Mouse (Mus musculus) 3T3-L1 (cell line): ENCODE measurements around the gene Clec4g.
"Not testable (repeated sequence)": the region's sequence is repeated elsewhere in the genome, so short reads cannot be mapped to it uniquely, and the experiment has no call there.

Source experiments
- DNase-seq: peaks from one replicate; pipeline ENCODE4 v3.0.0-alpha.2; 2015; ENCODE audit warnings: low read depth, low spot score

Gene Clec4g

DNA sequence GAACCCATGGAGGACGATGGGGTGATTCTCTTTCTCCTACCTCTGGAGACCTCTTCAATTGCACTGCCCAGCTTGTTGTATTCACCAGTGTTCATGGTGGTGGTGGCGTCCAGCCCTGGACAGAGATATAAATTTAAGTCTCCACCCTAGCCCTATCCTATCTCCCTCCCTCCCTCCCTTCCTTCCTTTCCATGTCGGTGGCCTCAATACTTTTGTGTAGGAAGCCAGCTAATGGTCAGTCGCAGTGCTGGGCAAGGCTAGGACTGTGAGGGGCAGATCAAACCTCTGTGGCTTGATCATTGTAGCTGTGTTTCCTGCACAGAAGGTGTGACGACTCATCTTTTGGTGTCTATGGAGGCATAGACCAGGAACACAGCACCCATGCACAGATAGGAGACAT lies at the start of gene Clec4g:
TSS of gene Clec4g (minus strand) at position 101 of the 400 bp plus-strand sequence.
- no peak for DNase-seq

DNA sequence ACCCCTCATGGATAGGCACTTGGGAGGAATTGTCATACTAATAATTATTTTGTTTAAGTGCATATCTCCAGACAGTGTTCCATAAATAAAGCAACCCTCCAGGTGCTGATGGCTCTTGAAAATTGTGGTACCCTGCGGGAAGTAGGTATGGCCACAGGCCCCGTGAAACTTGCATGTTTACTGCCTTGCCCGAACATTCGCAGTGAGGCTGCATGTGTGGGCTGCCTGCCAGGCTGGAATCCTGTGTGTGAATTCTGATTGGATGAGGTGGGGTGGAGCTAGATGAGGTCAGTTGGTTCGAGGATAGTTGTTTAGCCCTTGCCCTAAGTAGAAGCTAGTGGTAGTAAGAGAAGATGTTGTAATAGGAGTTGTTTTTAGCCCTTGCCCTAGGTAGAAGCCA lies 48.2 kb upstream of the Clec4g start:
- DNase-seq, result not testable (repeated sequence)

DNA sequence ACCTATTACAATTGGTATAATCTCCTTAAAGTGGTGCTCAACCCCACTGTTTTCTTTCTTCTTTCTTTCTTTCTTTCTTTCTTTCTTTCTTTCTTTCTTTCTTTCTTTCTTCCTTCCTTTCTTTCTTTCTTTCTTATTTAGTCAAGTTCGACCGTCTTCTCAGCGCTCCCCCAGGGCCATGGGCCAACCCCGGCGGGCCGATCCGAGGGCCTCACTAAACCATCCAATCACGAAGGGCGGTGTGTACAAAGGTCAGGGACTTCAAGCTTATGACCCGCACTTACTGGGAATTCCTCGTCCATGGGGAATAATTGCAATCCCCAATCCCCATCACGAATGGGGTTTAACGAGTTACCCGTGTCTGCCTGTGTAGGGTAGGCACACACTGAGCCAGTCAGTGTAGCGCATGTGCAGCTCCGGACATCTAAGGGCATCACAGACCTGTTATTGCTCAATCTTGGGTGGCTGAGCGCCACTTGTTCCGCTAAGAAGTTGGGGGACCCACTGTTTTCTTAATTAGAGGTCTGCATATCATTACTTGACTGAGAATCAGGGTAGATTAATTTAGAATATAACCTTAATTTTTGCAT lies 33.9 kb upstream of the Clec4g start:
- DNase-seq, result peak; percentile 99

- DNase-seq, result no peak
Observed at GRCm38 (mm10) chr8:3748761-3749160, 28.3 kb upstream of the Clec4g start, which contains the start of gene Cd209a. Gene Cd209a, minus strand, starts transcription at chr8:3748984.

DNA sequence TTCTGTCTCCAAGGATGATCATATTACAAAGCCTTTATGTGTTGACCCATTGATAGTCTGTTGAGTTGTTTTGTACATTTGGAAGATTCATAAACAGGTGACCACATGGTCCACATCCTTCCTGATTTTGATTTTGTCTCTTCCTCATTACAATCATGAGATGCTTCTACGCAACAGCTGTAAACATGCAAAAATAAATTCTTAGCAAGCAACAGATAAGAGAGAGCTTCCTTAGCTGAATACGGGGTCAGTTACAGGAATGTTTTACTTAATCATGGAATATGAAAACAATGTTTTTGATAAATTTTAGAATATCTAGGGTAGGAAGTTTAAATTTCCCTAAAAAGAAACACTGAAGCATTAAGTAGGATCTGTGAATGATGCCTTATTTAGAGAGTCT lies 16.5 kb upstream of the Clec4g start:
- no peak for DNase-seq

GRCm38 (mm10) chr8:3735599-3735998 lies 15.1 kb upstream of the Clec4g start:
- no peak for DNase-seq

GRCm38 (mm10) chr8:3734084-3734483 lies 13.6 kb upstream of the Clec4g start:
- DNase-seq, result no peak

- no peak for DNase-seq
Observed at GRCm38 (mm10) chr8:3721041-3721440, 590 bp upstream of the Clec4g start.

DNA sequence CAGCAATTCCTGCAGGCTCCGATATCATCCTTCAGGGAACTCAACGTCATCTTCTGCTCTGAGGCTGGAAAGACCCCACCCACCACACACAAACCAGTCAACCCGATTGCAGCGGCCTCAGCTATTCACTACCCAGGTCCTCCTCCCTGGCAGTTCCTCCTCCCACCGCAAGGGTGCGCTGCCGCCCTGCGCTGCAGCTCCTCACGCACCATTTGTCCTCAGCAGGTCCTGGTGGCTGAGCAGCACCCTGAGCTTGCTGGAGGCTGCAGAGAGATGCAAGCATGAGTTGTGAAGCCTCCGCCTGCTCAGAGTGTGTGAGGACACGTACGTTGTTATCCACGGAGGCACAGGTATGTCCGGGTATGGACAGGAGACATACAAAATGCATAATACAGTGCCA lies 1.9 kb downstream of the Clec4g start:
- peak; percentile 57 for DNase-seq

DNA sequence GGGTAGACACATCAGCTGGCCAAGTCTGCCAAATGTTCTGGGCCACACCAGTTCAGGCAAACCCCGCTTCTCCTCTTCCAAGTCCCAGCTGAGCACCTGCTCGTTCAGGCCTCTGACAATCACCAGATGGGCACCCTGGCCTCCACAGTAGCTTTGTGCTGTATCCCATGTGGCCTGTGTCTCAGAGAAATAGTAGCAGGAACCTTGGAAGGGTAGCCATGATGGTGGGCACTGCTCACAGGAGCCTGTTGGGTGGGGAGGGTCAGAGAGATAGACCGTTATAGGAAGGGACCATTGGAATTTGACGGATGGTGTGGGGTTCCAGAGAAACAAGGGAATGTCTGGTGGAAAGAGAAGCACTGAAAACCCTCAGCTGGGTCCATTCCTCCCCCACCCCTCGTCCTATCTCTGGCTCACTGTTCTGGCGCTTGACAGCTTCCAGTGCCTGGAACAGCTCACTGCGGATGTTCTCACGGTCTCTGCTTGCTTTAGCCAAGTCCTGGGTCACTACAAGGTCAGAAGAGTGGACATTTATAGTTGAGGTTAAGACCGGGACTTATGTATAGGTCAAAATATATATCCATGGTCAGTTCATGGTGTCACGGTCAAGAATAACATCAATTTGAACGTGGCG lies 3.0 kb downstream of the Clec4g start:
- DNase-seq, result no peak

- DNase-seq, result no peak
Observed at GRCm38 (mm10) chr8:3711646-3712045, 8.8 kb downstream of the Clec4g start.

DNA sequence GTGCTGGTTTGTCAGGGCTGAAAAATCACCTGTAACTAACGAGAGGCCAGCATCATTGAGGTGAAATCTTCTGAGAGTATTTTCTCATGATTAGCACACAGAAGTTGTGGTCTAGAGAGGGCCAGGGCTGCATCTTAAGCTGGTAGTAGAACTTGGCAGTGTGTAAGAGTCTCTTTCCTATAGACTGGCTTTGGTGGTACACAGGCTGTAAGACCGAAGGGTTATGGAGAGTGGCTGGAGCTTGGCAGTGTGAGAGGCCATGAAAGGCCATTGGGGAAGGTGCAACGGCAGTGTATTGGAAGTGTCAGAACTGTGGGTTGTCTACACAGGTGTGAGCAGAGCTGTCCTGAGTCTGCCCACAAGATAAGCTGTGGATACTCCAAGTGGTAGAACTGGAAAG lies 10.1 kb downstream of the Clec4g start:
- no peak for DNase-seq

DNA sequence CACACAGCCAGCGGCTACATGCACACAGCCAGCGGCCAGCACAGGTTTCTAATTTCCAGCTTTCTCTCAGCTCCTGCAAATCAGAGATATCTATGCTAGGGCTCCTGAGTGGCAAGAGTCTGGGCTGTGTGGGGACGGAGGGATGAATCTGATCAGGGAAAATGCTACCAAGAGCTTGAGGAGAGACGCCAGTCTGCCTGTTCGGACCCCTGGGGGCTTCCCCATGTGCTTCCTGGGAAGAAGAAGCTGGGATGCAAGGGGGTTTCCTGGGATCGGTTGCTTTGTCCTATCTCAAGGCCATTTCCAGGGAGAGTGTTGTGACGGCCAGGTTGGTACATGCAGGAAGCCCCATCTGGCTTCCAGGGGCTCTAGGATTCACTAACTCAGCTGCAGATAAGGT lies 12.8 kb downstream of the Clec4g start:
- no peak for DNase-seq

DNA sequence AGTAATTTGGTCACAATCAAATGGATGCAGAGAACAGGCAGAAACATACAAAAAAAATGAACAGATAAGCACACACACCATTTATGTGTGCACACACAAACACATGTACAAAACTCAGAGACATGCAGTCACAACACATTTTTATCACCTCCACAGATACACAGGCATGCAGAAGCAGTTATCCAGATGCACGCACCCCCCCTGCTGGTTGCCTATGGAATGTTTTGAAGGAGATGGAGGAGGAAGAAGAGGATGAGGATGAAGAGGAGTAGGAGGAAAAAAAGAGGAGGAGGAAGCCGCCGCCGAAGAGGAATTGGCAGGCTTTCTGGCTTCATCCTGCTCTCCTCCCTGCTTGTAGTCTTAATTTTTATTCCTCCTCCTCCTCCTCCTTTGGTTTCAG lies 14.7 kb downstream of the Clec4g start:
- peak; percentile 28 for DNase-seq

- DNase-seq, result no peak
Observed at GRCm38 (mm10) chr8:3701491-3701890, 19.0 kb downstream of the Clec4g start.

DNA sequence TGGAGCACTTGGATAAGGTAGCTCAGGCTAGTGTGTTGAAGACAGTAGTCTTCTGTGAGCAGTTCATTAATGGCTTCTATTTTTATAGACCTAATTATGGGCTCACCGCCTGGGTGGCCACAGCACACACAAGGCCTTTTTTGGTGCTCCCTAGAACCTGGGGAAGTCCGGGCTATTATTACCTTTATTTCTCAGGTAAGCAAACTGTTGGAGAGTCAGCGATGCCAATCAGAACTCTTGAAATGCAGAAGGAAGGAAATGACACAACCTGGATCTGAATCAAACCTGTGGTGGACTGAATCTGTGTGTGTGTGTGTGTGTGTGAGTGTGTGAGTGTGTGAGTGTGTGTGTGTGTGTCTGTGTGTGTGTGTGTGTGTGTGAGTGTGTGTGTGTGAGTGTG lies 26.3 kb downstream of the Clec4g start, which contains the start of gene Fcer2a:
TSS of gene Fcer2a (minus strand) at position 55 of the 400 bp plus-strand sequence.
- no peak for DNase-seq

GRCm38 (mm10) chr8:3690774-3691173 lies 29.7 kb downstream of the Clec4g start:
- peak; percentile 32 for DNase-seq

- DNase-seq, result no peak
Observed at GRCm38 (mm10) chr8:3687537-3687936, 32.9 kb downstream of the Clec4g start.

DNA sequence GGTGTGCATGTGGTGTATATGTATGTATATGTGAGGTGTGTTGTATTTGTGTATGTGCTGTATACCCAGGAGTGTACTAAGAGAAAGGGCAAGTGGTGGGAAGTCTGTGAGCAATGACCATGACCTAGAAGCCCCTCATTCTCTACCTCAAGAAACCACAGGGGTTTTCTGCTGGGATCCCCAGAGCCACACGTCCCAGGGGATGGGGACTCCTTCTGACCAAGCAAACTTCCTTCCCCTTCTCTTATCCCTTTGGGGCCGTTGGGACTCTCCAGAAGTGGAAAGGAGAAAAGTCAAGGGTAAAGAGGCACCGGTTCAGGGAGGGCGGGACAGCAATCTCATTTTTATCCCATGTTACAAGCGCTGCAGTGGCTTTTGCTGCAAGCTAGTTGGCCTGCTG lies 35.0 kb downstream of the Clec4g start:
- no peak for DNase-seq

DNA sequence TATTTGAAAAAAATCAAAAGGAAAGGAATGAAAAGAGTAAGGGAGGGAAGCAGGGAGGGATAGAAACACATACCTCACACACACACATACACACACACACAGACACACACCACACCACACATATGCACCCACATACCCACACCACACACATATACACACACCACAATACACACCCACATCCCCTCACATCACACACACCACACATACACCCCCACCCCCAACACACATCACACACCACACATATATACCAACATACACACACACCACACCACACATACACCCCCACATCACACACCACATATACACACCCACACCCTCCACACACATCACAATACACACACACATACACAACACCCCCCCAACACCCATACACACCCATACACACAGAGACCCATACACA lies 35.9 kb downstream of the Clec4g start:
- DNase-seq, result no peak

DNA sequence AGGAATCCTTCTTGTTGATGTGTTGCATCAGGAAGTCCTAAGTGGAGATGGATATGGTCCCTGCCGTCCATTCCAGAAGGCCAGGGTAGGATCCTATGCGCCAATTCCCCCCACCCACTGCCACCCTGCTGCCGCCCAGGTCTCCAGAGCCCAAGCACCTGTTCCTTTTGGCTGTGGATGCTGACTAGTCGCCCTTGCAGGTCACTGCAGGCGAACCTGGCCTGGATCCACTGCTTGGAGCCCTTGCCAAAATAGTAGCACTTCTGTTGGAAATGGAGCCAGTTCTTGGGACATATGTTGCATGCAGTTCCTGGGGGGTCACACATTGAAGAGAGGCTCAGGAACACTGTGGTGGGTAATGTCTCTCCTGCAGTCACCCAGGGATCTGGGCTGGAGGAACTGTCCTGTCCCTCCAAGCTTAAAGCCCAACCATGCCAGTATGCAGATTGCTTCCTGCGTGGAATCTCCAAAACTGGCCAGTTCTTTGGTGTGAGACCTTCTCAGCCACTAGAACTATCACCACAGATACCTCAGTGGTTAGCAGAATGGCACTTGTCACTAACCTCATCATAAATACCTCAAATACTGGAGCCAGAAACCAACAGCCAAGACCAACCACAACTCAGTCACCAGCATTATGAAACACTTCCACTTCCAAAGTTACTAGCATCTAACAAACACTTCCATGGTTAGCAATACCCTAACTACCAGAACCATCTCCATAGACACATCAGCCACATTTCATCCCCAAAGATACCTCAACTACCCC lies 36.9 kb downstream of the Clec4g start:
- no peak for DNase-seq

DNA sequence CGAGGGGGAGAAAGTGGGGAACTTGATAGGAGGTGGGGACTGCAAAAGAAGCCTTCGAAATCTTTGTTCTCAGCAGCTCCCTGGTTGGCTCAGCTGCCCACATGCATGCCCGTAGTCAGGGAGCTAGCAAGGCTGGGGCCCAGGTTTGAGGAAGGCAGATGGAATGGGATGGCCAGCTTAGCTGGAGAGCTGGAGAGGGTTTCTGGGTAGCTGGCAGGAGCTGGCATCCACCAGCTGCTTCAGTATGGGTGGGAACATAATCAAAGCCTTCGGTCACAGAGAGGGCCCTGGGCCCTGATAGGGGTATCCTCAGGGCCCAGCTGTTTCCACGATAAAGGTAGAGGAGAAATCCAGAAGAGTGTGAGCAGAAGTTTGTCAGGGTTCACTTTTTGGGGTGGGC lies 38.0 kb downstream of the Clec4g start:
- no peak for DNase-seq

DNA sequence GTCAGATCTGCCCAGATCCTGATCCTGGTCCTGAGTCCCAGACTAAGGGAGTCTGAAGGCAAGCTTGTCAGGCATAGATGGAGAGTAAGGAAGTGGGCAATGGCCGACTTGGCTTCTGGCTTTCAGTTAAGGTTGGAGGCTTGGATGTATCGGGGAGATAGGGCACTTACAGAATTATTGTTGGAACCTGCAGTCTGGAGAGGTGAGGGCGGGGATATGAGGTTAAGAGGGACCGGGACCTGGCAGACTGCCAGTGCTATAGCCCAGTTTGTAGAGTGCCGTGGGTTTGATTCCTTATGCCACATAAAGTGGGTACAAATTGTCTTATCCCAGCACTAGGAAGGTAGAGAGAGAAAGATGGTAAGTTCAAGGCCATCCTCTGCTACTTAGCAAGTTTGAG lies 40.8 kb downstream of the Clec4g start:
- no peak for DNase-seq
